Mouse (Mus musculus) testis, adult 2 months (tissue): Measurements from ENCODE around the gene Gm4301. TPM values are rescaled to one million over a fixed set of nuclear protein-coding genes. Genes with fewer than 3 reads are reported as not detected.
"Not testable (repeated sequence)": the region's sequence is repeated elsewhere in the genome, so short reads cannot be mapped to it uniquely, and the experiment has no call there.

Experiments used
- H3K27ac ChIP-seq: fragments of 200-500 bp; 2 replicates; pipeline ENCODE4 v1.5.1; 2012; ENCODE audit warnings: low read depth, low read length; ENCODE audit not compliant: control insufficient read depth, insufficient read depth
- H3K27me3 ChIP-seq: fragments of 200-500 bp; 2 replicates; pipeline ENCODE4 v1.6.1; 2012; ENCODE audit warnings: mild to moderate bottlenecking, low read length, moderate library complexity; ENCODE audit not compliant: control insufficient read depth, insufficient read depth
- H3K36me3 ChIP-seq: fragments of 200-500 bp; 2 replicates; pipeline ENCODE4 v1.6.1; 2012; ENCODE audit warnings: mild to moderate bottlenecking, low read length; ENCODE audit not compliant: control insufficient read depth, insufficient read depth
- H3K4me1 ChIP-seq: fragments of 200-500 bp; 2 replicates; pipeline ENCODE4 v1.6.1; 2012; ENCODE audit warnings: low read length; ENCODE audit not compliant: control insufficient read depth, insufficient read depth
- H3K4me3 ChIP-seq: fragments of 200-500 bp; 2 replicates; pipeline ENCODE4 v1.5.1; 2012; ENCODE audit warnings: low read depth, mild to moderate bottlenecking, low read length, moderate library complexity, mixed read lengths; ENCODE audit not compliant: control insufficient read depth
- CTCF ChIP-seq: fragments of 200-500 bp; IDR thresholded peaks from 2 replicates; pipeline ENCODE4 v1.5.1; 2012; ENCODE audit warnings: low read depth, mild to moderate bottlenecking, inconsistent platforms, low read length, moderate library complexity; ENCODE audit not compliant: control insufficient read depth, insufficient read depth, insufficient replicate concordance
- POLR2A ChIP-seq: fragments of 200-500 bp; IDR thresholded peaks from 2 replicates; pipeline ENCODE4 v1.6.1; 2012; ENCODE audit warnings: low read depth, mild to moderate bottlenecking, inconsistent platforms, low read length, moderate library complexity; ENCODE audit not compliant: control insufficient read depth
- polyA plus RNA-seq: library from polyadenylated mRNA; depleted of rRNA; stranded (reverse); fragments of >200 nt; gene quantifications from 2 replicates; pipeline ENCODE4 v1.2.3, GENCODE M21; 2012; rRNA removed

Gene Gm4301
- polyA plus RNA-seq = not detected in 2 replicates

DNA sequence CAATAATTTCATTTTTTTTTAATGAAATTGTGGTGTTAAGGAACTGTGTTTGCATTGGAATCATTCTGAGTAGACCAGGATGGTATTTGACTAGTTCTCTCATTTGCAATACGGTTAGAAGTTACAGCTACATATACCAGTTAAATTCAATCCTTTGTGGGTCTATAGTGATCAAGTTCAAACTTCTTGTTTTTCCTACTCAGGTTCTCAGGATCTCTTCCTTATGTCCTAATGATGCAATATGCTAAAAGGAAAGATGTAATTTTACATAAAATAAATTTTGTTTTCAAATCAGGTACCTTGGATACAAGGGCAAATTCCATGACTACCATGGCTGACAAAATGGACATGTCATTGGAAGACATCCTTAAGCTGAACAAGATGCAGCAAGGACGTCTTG, at the start of gene Gm4301:
Gene Gm4301, plus strand, starts transcription at position 301 of the 400 bp plus-strand sequence.
- H3K4me3 ChIP-seq, H3K36me3 ChIP-seq, H3K4me1 ChIP-seq, H3K27ac ChIP-seq, H3K27me3 ChIP-seq: not testable (repeated sequence)

- no peak for TF ChIP-seq POLR2A
- TF ChIP-seq CTCF = no peak
- Histone ChIP-seq H3K27ac (no peak overlapping the region), H3K27me3 (no peaks in the 10 kb centered on the region), H3K4me1 (no peaks in the 10 kb centered on the region), H3K36me3 (no peaks in the 10 kb centered on the region), H3K4me3 (no peak overlapping the region)
Observed at GRCm38 (mm10) chr10:100296105-100296504, 39.4 kb upstream of the Gm4301 start.

- H3K4me3 ChIP-seq, H3K4me1 ChIP-seq: not testable (repeated sequence)
Observed at GRCm38 (mm10) chr10:100300106-100300505, 35.4 kb upstream of the Gm4301 start.

DNA sequence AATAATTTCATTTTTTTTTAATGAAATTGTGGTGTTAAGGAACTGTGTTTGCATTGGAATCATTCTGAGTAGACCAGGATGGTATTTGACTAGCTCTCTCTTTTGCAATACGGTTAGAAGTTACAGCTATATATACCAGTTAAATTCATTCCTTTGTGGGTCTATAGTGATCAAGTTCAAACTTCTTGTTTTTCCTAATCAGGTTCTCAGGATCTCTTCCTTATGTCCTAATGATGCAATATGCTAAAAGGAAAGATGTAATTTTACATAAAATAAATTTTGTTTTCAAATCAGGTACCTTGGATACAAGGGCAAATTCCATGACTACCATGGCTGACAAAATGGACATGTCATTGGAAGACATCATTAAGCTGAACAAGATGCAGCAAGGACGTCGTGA, 5.1 kb downstream of the Gm4301 start, which contains the start of gene Gm4302:
Gene Gm4302, plus strand, starts transcription at position 301 of the 400 bp plus-strand sequence.
- not testable (repeated sequence) for H3K27me3 ChIP-seq, H3K4me1 ChIP-seq, H3K36me3 ChIP-seq, H3K27ac ChIP-seq, H3K4me3 ChIP-seq

More at GRCm38 (mm10) chr10:100300106-100300505, 35.4 kb upstream of the Gm4301 start:
- H3K27me3 ChIP-seq, H3K36me3 ChIP-seq, H3K27ac ChIP-seq: not testable (repeated sequence)

GRCm38 (mm10) chr10:100345672-100346071, 10.2 kb downstream of the Gm4301 start, which contains the start of gene Gm4303:
Gene Gm4303 (plus strand): TSS chr10:100345972.
- not testable (repeated sequence) for H3K4me3 ChIP-seq, H3K27me3 ChIP-seq, H3K4me1 ChIP-seq, H3K27ac ChIP-seq, H3K36me3 ChIP-seq

- H3K4me1 ChIP-seq, H3K27me3 ChIP-seq, H3K36me3 ChIP-seq, H3K27ac ChIP-seq, H3K4me3 ChIP-seq: not testable (repeated sequence)
Observed at GRCm38 (mm10) chr10:100350793-100351192, 15.3 kb downstream of the Gm4301 start, which contains the start of gene Gm4305. Gene Gm4305 (plus strand): TSS chr10:100351093.

DNA sequence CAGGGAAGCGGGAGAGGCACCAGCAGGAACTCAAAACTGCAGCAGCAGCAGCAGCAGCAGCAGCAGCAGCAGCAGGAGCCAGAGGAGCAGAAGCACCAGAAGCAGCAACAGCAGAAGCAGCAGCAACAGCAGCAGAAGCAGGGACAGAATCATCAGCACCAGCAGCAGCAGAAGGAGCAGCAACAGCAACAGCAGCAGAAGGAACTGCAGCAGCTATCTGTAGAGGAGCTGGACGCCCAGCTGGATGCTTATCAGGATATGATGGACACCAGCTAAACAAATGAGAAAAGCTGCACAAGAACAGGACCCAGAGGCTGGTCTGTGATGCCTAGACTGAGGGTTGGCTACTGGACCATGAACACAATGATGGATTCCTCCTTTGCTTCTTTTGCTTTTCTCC, 21.4 kb downstream of the Gm4301 start:
- H3K27ac ChIP-seq, H3K4me3 ChIP-seq, H3K36me3 ChIP-seq: not testable (repeated sequence)

GRCm38 (mm10) chr10:100361038-100361437, 25.6 kb downstream of the Gm4301 start, which contains the start of gene Gm4307:
Gene Gm4307 (plus strand): TSS chr10:100361338.
- not testable (repeated sequence) for H3K27ac ChIP-seq, H3K4me1 ChIP-seq, H3K36me3 ChIP-seq, H3K4me3 ChIP-seq, H3K27me3 ChIP-seq

More for the DNA sequence above, 21.4 kb downstream of the Gm4301 start:
- H3K4me1 ChIP-seq, H3K27me3 ChIP-seq: not testable (repeated sequence)

GRCm38 (mm10) chr10:100382460-100382859, 47.0 kb downstream of the Gm4301 start, which contains the start of gene Gm4312:
Gene Gm4312 (minus strand): TSS chr10:100382560.
- not testable (repeated sequence) for H3K4me3 ChIP-seq, H3K27me3 ChIP-seq, H3K4me1 ChIP-seq, H3K36me3 ChIP-seq, H3K27ac ChIP-seq

Other genes starting within 250 kb of the Gm4301 start
- gene Gm4302, start 5.2 kb downstream of the Gm4301 start, polyA plus RNA-seq = not detected in 2 replicates
- not detected in 2 replicates for gene Gm4303, start 10.3 kb downstream of the Gm4301 start, polyA plus RNA-seq
- not detected in 2 replicates for gene Gm4305, start 15.4 kb downstream of the Gm4301 start, polyA plus RNA-seq
- not detected in 2 replicates for gene Gm4307, start 25.7 kb downstream of the Gm4301 start, polyA plus RNA-seq
- not detected in 2 replicates for gene Gm4312, start 46.9 kb downstream of the Gm4301 start, polyA plus RNA-seq
- 2.8 and 3.4 TPM in 2 replicates for gene Tmtc3, start 151.7 kb downstream of the Gm4301 start, polyA plus RNA-seq
- gene Cep290, start 151.9 kb downstream of the Gm4301 start, polyA plus RNA-seq = 5.9 and 6.6 TPM in 2 replicates